Mouse (Mus musculus): Measurements from ENCODE around the gene Atp5h. TPM values are rescaled to one million over a fixed set of nuclear protein-coding genes. Genes with fewer than 3 reads are reported as not detected.

The Atp5h gene
- polyA plus RNA-seq, 1 experiment from 2014 or later: 1,025 TPM

DNA sequence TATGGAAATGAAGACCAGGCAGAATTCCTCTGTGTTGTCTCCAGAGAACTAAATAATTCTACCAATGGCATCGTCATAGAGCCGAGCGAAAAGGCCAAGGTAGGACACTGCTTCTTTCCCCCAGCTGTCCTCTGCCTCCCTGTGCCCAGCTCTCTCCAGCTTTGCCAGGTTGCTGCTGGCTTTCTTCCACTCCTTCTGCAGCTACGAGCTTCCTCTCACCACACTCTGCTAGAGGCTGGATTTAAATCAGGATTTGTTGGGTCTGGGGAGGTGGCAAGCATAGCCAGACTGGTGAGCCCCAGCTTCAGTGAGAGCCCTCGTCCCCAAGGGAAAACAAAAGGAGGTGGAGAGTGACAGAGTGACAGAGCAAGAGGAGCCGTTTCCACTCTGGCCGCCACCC is 9.5 kb upstream of the Atp5h start:
- H3K9ac ChIP-seq (ENCODE audit: low read depth, low read length): no peak overlapping the region
- H3K27me3 ChIP-seq (replicated peaks; ENCODE audit: control insufficient read depth, insufficient read depth, low read length): no peaks in the 10 kb centered on the region
- 83% methylated on average over 7 of the region's 7 CpGs for WGBS
- no peak overlapping the region for H3K4me3 ChIP-seq (ENCODE audit: low read length)
- ATAC-seq: no peak
- H3K27ac ChIP-seq (ENCODE audit: low read length): no peak overlapping the region
- H3K36me3 ChIP-seq (ENCODE audit: control insufficient read depth, insufficient read depth, low read length): peaks cover 12% of the 10 kb centered on the region
- peaks cover 8% of the 10 kb centered on the region for H3K4me1 ChIP-seq (ENCODE audit: control insufficient read depth, insufficient read depth, low read length)
- H3K4me2 ChIP-seq (ENCODE audit: low read depth, low read length): no peak overlapping the region
- H3K9me3 ChIP-seq (ENCODE audit: control insufficient read depth, low read length): no peaks in the 10 kb centered on the region

DNA sequence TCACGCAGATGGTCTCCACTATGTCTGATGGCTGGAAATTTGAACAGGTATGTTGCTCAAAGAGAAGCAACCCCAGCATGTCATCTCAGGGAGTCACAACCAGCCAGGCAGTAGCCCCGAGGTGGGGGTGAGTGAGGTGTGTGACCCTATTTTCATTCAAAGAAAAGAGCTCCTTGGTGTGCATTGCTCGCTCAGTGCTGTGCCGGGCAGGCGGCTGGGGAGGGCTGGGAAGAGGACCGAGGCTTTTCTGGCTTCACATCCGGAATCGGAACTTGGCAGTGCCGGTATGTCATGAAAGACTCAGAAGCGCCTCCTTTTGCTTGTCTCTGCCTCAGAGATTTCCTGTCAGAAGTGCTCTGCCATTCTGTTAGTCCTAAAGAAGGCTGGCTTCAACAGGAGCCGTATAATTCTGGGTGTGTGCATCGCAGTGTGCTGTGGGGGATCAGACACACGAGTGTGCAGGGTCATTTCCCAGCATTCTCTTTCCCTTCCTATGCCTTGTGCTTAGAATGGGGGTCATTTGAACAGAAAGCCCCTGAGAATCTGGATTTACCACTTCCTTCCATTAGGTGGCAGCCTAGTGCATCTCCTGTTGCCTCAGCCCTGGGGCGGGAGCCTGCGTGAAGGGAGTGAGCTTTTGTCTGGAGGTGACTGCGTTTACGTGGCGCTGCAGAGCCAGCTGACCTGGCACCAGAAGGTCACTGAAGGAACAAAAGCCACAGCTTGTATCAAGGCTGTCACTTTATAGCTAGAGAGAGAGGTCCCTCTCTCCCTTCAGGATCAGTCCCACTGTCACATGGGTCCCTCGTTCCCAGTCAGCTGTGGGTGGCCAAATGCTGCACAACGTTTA is 7.9 kb upstream of the Atp5h start:
- ATAC-seq: peak; percentile 53
- Histone ChIP-seq H3K27ac (ENCODE audit: low read length) (peak overlapping the region; percentile 45; the same call in 1 of the 2 replicates), H3K36me3 (ENCODE audit: control insufficient read depth, insufficient read depth, low read length) (peaks cover 15% of the 10 kb centered on the region), H3K27me3 (replicated peaks; ENCODE audit: control insufficient read depth, insufficient read depth, low read length) (no peaks in the 10 kb centered on the region), H3K4me1 (ENCODE audit: control insufficient read depth, insufficient read depth, low read length) (peaks cover 4% of the 10 kb centered on the region), H3K4me3 (ENCODE audit: low read length) (no peak overlapping the region), H3K9ac (ENCODE audit: low read depth, low read length) (0 out of 2 replicates have a peak overlapping the region, but pooled peaks have one; percentile 13), H3K9me3 (ENCODE audit: control insufficient read depth, low read length) (no peaks in the 10 kb centered on the region), H3K4me2 (ENCODE audit: low read depth, low read length) (no peak overlapping the region)
- WGBS: 42% methylated on average over 20 of the region's 20 CpGs

DNA sequence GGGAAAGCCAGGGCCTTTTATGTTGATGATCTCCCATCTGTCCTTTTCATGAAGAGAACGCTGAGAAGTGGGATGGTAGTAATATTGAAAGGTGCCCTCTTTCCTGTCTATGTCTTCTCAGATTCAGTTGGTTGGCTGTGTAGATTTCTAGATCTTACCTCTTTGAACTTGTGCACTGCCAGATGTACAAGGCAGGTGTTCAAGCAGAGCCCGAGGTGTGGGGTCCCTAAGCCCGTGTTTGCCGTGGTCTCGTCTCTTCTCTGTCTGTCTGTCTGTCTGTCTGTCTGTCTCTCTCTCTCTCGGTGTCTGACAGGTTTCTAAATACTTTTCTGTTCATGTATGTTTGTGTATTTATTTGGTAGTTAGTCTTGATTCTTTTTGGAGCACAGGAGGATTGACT is 5.9 kb upstream of the Atp5h start:
- H3K4me1 ChIP-seq (ENCODE audit: control insufficient read depth, insufficient read depth, low read length): peaks cover 17% of the 10 kb centered on the region
- H3K4me2 ChIP-seq (ENCODE audit: low read depth, low read length): no peak overlapping the region
- peaks cover 15% of the 10 kb centered on the region for H3K36me3 ChIP-seq (ENCODE audit: control insufficient read depth, insufficient read depth, low read length)
- no peak for ATAC-seq
- H3K9ac ChIP-seq (ENCODE audit: low read depth, low read length): no peak overlapping the region
- H3K27ac ChIP-seq (ENCODE audit: low read length): no peak overlapping the region
- H3K9me3 ChIP-seq (ENCODE audit: control insufficient read depth, low read length): no peaks in the 10 kb centered on the region
- H3K27me3 ChIP-seq (replicated peaks; ENCODE audit: control insufficient read depth, insufficient read depth, low read length): no peaks in the 10 kb centered on the region
- 90% methylated on average over 6 of the region's 6 CpGs for WGBS
- no peak overlapping the region for H3K4me3 ChIP-seq (ENCODE audit: low read length)

DNA sequence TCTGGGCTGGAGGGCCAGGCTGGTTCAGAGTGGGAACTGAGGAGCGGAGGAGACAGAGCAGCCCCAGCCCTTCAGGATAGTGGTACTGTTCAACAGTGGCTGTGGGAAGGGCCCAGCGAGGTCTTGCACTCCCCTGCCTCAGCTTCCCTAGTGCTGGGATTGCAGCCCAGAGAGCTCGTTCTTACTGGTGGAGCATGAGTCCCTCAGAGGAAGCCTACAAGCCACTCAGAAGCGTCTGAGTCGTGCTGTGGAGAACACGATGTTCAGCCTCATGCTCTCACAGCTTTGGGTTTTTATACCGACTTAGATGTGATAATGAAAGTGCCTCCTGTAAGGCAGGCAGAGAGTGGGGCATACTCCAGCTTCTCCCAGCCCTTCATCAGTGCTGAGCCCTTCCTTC is 4.9 kb upstream of the Atp5h start:
- H3K9ac ChIP-seq (ENCODE audit: low read depth, low read length): no peak overlapping the region
- H3K4me2 ChIP-seq (ENCODE audit: low read depth, low read length): no peak overlapping the region
- no peak overlapping the region for H3K27ac ChIP-seq (ENCODE audit: low read length)
- no peak for ATAC-seq
- H3K4me3 ChIP-seq (ENCODE audit: low read length): no peak overlapping the region
- WGBS: 90% methylated on average over 7 of the region's 7 CpGs
- no peaks in the 10 kb centered on the region for H3K9me3 ChIP-seq (ENCODE audit: control insufficient read depth, low read length)
- peaks cover 17% of the 10 kb centered on the region for H3K4me1 ChIP-seq (ENCODE audit: control insufficient read depth, insufficient read depth, low read length)
- H3K36me3 ChIP-seq (ENCODE audit: control insufficient read depth, insufficient read depth, low read length): peaks cover 7% of the 10 kb centered on the region
- H3K27me3 ChIP-seq (replicated peaks; ENCODE audit: control insufficient read depth, insufficient read depth, low read length): no peaks in the 10 kb centered on the region

DNA sequence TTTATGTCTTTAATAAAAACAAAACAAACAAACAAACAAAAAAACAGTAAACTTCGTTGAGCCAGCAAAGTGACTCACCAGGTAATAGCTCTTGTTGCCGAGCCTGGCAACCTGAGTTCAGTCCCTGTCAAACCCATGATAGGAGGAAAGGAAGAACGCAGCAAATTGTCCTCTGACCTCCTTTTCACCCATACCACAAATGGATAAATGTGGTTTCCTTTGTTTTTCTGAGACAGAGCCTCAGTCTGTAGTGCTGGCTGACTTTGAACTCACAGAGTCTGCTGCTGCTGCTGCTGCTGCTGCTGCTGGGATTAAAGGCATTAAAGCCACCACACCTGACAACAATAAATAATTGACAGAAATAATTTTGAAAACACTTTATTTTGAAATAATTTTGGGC is 3.3 kb upstream of the Atp5h start:
- H3K36me3 ChIP-seq (ENCODE audit: control insufficient read depth, insufficient read depth, low read length): peaks cover 3% of the 10 kb centered on the region; the same call in 1 of the 2 replicates
- WGBS: 83% methylated on average over 3 of the region's 3 CpGs

DNA sequence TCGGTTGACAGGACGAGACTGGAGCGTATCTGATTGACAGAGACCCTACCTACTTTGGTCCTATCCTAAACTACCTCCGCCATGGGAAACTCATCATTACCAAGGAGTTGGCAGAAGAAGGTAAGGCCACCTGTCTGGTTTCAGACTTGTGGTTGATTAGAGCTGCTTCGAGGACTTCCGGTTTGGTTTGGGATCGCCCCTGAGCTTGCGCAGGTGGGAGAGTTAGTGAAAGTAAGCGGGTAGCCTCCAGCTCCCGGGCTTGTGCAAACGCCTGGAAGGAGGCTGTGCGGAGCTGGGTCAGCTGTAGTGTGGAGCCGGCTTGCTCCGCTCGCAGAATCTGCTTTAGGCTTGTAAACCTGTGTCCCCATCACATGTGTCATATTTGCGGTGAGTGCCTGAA is 2.2 kb upstream of the Atp5h start:
- Histone ChIP-seq H3K27ac (ENCODE audit: low read length) (no peak overlapping the region), H3K9ac (ENCODE audit: low read depth, low read length) (0 out of 2 replicates have a peak overlapping the region, but pooled peaks have one; percentile 6), H3K27me3 (replicated peaks; ENCODE audit: control insufficient read depth, insufficient read depth, low read length) (no peaks in the 10 kb centered on the region), H3K4me3 (ENCODE audit: low read length) (no peak overlapping the region), H3K4me2 (ENCODE audit: low read depth, low read length) (no peak overlapping the region), H3K9me3 (ENCODE audit: control insufficient read depth, low read length) (no peaks in the 10 kb centered on the region), H3K4me1 (ENCODE audit: control insufficient read depth, insufficient read depth, low read length) (peaks cover 22% of the 10 kb centered on the region), H3K36me3 (ENCODE audit: control insufficient read depth, insufficient read depth, low read length) (peaks cover 3% of the 10 kb centered on the region; the same call in 1 of the 2 replicates)
- ATAC-seq: no peak
- WGBS: 85% methylated on average over 16 of the region's 16 CpGs

More for the DNA sequence above, 3.3 kb upstream of the Atp5h start:
- H3K4me3 ChIP-seq (ENCODE audit: low read length): no peak overlapping the region
- no peak overlapping the region for H3K4me2 ChIP-seq (ENCODE audit: low read depth, low read length)
- H3K27me3 ChIP-seq (replicated peaks; ENCODE audit: control insufficient read depth, insufficient read depth, low read length): no peaks in the 10 kb centered on the region
- H3K27ac ChIP-seq (ENCODE audit: low read length): no peak overlapping the region
- no peaks in the 10 kb centered on the region for H3K9me3 ChIP-seq (ENCODE audit: control insufficient read depth, low read length)
- H3K4me1 ChIP-seq (ENCODE audit: control insufficient read depth, insufficient read depth, low read length): peaks cover 23% of the 10 kb centered on the region
- no peak for ATAC-seq
- H3K9ac ChIP-seq (ENCODE audit: low read depth, low read length): no peak overlapping the region

DNA sequence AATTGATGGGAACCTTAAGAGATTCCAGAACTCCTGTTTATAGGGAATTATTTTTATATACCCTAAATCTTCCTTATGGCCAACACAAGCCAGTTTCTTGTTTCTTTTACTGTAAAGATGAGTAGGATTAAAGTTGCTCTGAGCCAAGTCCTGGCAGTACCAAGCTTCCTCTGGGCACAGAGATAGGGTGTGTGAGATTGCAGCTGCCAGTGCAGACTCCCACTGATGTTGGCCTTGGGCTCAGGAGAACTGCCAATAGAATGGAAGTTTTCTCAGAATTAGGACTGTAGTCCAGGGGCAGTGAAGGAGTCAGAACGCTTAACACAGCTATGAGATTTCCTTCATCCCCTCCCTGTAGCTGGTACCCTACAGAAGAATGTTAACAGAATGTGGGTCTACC is 1.6 kb upstream of the Atp5h start:
- peak overlapping the region; percentile 90; the same call in 1 of the 2 replicates for H3K4me3 ChIP-seq (ENCODE audit: low read length)
- no peak for ATAC-seq
- 58% methylated on average over 1 of the region's 1 CpGs for WGBS
- peaks cover 4% of the 10 kb centered on the region; the same call in 1 of the 2 replicates for H3K36me3 ChIP-seq (ENCODE audit: control insufficient read depth, insufficient read depth, low read length)
- H3K9ac ChIP-seq (ENCODE audit: low read depth, low read length): peak overlapping the region; percentile 45; the same call in 1 of the 2 replicates
- no peak overlapping the region for H3K27ac ChIP-seq (ENCODE audit: low read length)
- peaks cover 22% of the 10 kb centered on the region for H3K4me1 ChIP-seq (ENCODE audit: control insufficient read depth, insufficient read depth, low read length)
- no peaks in the 10 kb centered on the region for H3K27me3 ChIP-seq (replicated peaks; ENCODE audit: control insufficient read depth, insufficient read depth, low read length)
- H3K4me2 ChIP-seq (ENCODE audit: low read depth, low read length): peak overlapping the region; percentile 98
- no peaks in the 10 kb centered on the region for H3K9me3 ChIP-seq (ENCODE audit: control insufficient read depth, low read length)

DNA sequence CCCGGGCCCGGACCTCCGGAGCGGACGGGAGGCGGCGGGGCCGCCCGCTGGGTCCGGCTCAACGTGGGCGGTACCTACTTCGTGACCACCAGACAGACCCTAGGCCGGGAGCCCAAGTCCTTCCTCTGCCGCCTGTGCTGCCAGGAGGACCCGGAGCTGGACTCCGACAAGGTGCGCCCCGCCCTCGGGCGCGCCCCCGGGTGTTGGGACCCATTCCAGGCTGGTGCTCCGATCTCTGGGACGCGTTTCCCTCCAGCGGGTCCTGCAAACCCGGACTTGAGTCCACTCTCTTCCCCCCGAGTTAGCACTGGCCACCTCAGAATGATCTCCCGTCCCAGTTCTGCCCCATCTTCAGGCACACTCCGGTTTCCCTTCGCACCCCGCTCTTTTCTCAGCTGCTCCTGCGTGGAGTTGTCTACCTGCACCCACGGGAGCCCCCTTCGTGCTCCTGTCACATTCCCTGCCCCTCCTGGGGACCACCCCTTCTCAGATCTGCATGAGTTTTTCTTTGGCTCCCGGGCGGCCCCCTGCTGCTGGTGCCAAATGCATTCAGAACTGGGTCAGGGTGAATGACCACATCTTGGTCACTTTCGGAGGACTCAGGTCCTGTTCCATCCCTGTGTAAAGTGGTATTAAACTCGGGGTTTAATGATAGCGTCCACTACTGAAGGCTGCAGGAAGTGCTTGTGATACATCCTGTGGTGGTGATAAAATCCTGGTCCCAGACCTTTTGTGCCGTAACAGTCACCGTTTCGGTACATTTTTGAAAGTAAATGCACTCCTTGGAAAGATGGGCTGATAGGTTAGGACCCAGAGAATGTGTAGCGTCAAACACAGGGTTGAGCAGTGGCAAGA is 801 bp upstream of the Atp5h start:
- Histone ChIP-seq H3K9me3 (ENCODE audit: control insufficient read depth, low read length) (no peaks in the 10 kb centered on the region), H3K4me3 (ENCODE audit: low read length) (peak overlapping the region; percentile 90), H3K27me3 (replicated peaks; ENCODE audit: control insufficient read depth, insufficient read depth, low read length) (no peaks in the 10 kb centered on the region), H3K27ac (ENCODE audit: low read length) (peak overlapping the region; percentile 85), H3K36me3 (ENCODE audit: control insufficient read depth, insufficient read depth, low read length) (peaks cover 7% of the 10 kb centered on the region; the same call in 1 of the 2 replicates), H3K4me2 (ENCODE audit: low read depth, low read length) (peak overlapping the region; percentile 98), H3K4me1 (ENCODE audit: control insufficient read depth, insufficient read depth, low read length) (peaks cover 22% of the 10 kb centered on the region), H3K9ac (ENCODE audit: low read depth, low read length) (peak overlapping the region; percentile 98)
- 2% methylated on average over 43 of the region's 45 CpGs for WGBS
- ATAC-seq: peak; percentile 79

DNA sequence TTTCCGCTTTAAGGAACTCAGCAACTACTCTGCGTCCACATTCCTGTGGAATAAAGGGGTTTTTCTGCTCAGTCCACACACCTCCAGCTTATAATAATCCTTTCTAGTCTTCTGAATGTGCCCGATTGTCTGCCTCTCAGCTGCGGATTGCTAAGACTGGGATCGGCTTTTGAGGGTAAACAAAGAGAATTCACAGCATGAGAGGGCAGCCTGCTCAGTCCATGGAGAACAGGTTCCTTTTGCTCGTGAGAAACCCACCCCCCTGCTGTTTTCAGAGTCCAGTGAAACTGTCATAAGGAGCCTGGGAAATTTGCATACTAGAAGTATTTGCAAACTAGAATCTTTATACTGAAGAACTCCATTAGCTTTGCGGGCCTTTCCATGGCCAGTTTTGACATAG is 10.2 kb downstream of the Atp5h start:
- Histone ChIP-seq H3K4me1 (ENCODE audit: control insufficient read depth, insufficient read depth, low read length) (peaks cover 21% of the 10 kb centered on the region), H3K9me3 (ENCODE audit: control insufficient read depth, low read length) (no peaks in the 10 kb centered on the region), H3K27ac (ENCODE audit: low read length) (no peak overlapping the region; the same call in 1 of the 2 replicates), H3K4me3 (ENCODE audit: low read length) (no peak overlapping the region), H3K9ac (ENCODE audit: low read depth, low read length) (no peak overlapping the region), H3K36me3 (ENCODE audit: control insufficient read depth, insufficient read depth, low read length) (peaks cover 5% of the 10 kb centered on the region), H3K27me3 (replicated peaks; ENCODE audit: control insufficient read depth, insufficient read depth, low read length) (no peaks in the 10 kb centered on the region), H3K4me2 (ENCODE audit: low read depth, low read length) (no peak overlapping the region)
- no peak for ATAC-seq
- 78% methylated on average over 7 of the region's 7 CpGs for WGBS
